Mouse (Mus musculus): ENCODE measurements around the gene Casp9.

- no peak for TF ChIP-seq CTCF (IDR thresholded peaks at IDR 0.05; ENCODE audit: low read depth)
- TF ChIP-seq EP300 (IDR thresholded peaks at IDR 0.05; ENCODE audit: low read depth): no peak
These were observed 7.3 kb upstream of the Casp9 start for GRCm38 (mm10) chr4:141786141-141786540.

Data from liver, postnatal 0 days (tissue).